In genomic region chr11:115563406-115563805, GRCm38 (mm10) we compare ENCODE assay signal across 7 mouse cellular contexts. TPM values are rescaled to one million over a fixed set of nuclear protein-coding genes. Genes with fewer than 3 reads are reported as not detected.
A peak's percentile ranks its signal among the peaks of the same experiment; 100 is the strongest.
DNase-seq lines count a peak whose midpoint lies in the region; ATAC-seq and TF ChIP-seq lines count a peak whose summit lies in the region.

No protein-coding gene starts in this region.

- no peak for TF ChIP-seq POLR2A in testis, adult 2 months (IDR thresholded peaks at IDR 0.05; ENCODE audit: control insufficient read depth, low read depth, low read length)

- peak overlapping the region; percentile 32 for H3K27ac ChIP-seq in testis, adult 2 months (ENCODE audit: control insufficient read depth, insufficient read depth, low read depth, low read length)
- H3K27ac ChIP-seq in hindbrain, embryonic 15.5 days (replicated peaks) = peak overlapping the region; percentile 83
- peak overlapping the region; percentile 84; the same call in 1 of the 2 replicates for H3K27ac ChIP-seq in midbrain, embryonic 15.5 days

- peak overlapping the region; percentile 97 for H3K4me3 ChIP-seq in testis, adult 2 months (ENCODE audit: control insufficient read depth, low read depth, low read length)
- peak overlapping the region; percentile 64 for H3K4me3 ChIP-seq in hindbrain, embryonic 15.5 days
- peak overlapping the region; percentile 91 for H3K4me3 ChIP-seq in midbrain, embryonic 15.5 days

- no peak for DNase-seq in testis, postnatal 14 days (ENCODE audit: low spot score)
- DNase-seq in embryo, embryonic 10.5 days (ENCODE audit: low spot score) = peak; percentile 59
- DNase-seq in layer of hippocampus, postnatal 25 days (ENCODE audit: extremely low spot score in 1 of 2, low spot score in 1 of 2) = no peak
- DNase-seq in cerebellum, adult 8-10 months = no peak

- H3K4me1 ChIP-seq in testis, adult 2 months (ENCODE audit: control insufficient read depth, insufficient read depth, low read length) = no peaks in the 10 kb centered on the region; the same call in 1 of the 2 replicates
- H3K4me1 ChIP-seq in hindbrain, embryonic 15.5 days (replicated peaks) = peaks cover 15% of the 10 kb centered on the region
- H3K4me1 ChIP-seq in midbrain, embryonic 15.5 days = peaks cover 17% of the 10 kb centered on the region

- ATAC-seq in hindbrain, embryonic 15.5 days (ENCODE audit: low FRiP score, low read depth) = no peak
- no peak for ATAC-seq in midbrain, embryonic 15.5 days (replicated peaks)

- H3K4me2 ChIP-seq in hindbrain, embryonic 15.5 days = peak overlapping the region; percentile 76
- peak overlapping the region; percentile 79 for H3K4me2 ChIP-seq in midbrain, embryonic 15.5 days

- H3K9ac ChIP-seq in hindbrain, embryonic 15.5 days = peak overlapping the region; percentile 60
- H3K9ac ChIP-seq in midbrain, embryonic 15.5 days = peak overlapping the region; percentile 67

- H3K27me3 ChIP-seq in testis, adult 2 months (ENCODE audit: control insufficient read depth, insufficient read depth, low read length) = no peaks in the 10 kb centered on the region
- no peaks in the 10 kb centered on the region for H3K27me3 ChIP-seq in hindbrain, embryonic 15.5 days
- no peaks in the 10 kb centered on the region for H3K27me3 ChIP-seq in midbrain, embryonic 15.5 days (replicated peaks)

- 50% methylated on average over 4 of the region's 4 CpGs for WGBS in hindbrain, embryonic 15.5 days
- 47% methylated on average over 4 of the region's 4 CpGs for WGBS in midbrain, embryonic 15.5 days

- TF ChIP-seq CTCF in testis, adult 2 months (IDR thresholded peaks at IDR 0.05; ENCODE audit: control insufficient read depth, insufficient read depth, insufficient replicate concordance, low read depth, low read length) = no peak

- H3K36me3 ChIP-seq in testis, adult 2 months (ENCODE audit: control insufficient read depth, insufficient read depth, low read length) = peaks cover 1% of the 10 kb centered on the region
- H3K36me3 ChIP-seq in hindbrain, embryonic 15.5 days = peaks cover 15% of the 10 kb centered on the region
- H3K36me3 ChIP-seq in midbrain, embryonic 15.5 days (replicated peaks) = peaks cover 11% of the 10 kb centered on the region; the same call in 1 of the 2 replicates

- H3K9me3 ChIP-seq in hindbrain, embryonic 15.5 days = no peaks in the 10 kb centered on the region
- H3K9me3 ChIP-seq in midbrain, embryonic 15.5 days = no peaks in the 10 kb centered on the region

RNA-seq across cellular contexts. Expression of gene Nup85, which starts 0.8 kb away (rescaled TPM):
- 36.3 and 42.6 TPM in 2 replicates for polyA plus RNA-seq in testis, adult 2 months (2012; rRNA removed)
- polyA plus RNA-seq in hindbrain, embryonic 15.5 days (2015; fragmentation: Nextera tagmentation; extraction: Ambion mirVana) = 95.4 and 108 TPM in 2 replicates
- polyA plus RNA-seq in midbrain, embryonic 15.5 days (2015; fragmentation: Nextera tagmentation; extraction: Ambion mirVana) = 106 and 118 TPM in 2 replicates
- total RNA-seq in layer of hippocampus, postnatal 25 days (2021) = 10 to 100 TPM; 44.5 to 44.9 TPM

RNA-seq across cellular contexts. Expression of gene Sumo2, which starts 27.3 kb away (rescaled TPM):
- polyA plus RNA-seq in testis, adult 2 months (2012; rRNA removed) = 50.6 and 72.2 TPM in 2 replicates
- polyA plus RNA-seq in hindbrain, embryonic 15.5 days (2015; fragmentation: Nextera tagmentation; extraction: Ambion mirVana) = 917 and 959 TPM in 2 replicates
- 990 and 1,015 TPM in 2 replicates for polyA plus RNA-seq in midbrain, embryonic 15.5 days (2015; fragmentation: Nextera tagmentation; extraction: Ambion mirVana)
- total RNA-seq in layer of hippocampus, postnatal 25 days (2021) = 100 to 1,000 TPM; 329 to 353 TPM

RNA-seq across cellular contexts. Expression of gene Mrps7, which starts 40.3 kb away (rescaled TPM):
- polyA plus RNA-seq in testis, adult 2 months (2012; rRNA removed) = 9.3 and 10.9 TPM in 2 replicates
- polyA plus RNA-seq in hindbrain, embryonic 15.5 days (2015; fragmentation: Nextera tagmentation; extraction: Ambion mirVana) = 73.6 and 79.8 TPM in 2 replicates
- 70.0 and 74.3 TPM in 2 replicates for polyA plus RNA-seq in midbrain, embryonic 15.5 days (2015; fragmentation: Nextera tagmentation; extraction: Ambion mirVana)
- 10 to 100 TPM; 49.6 to 59.0 TPM for total RNA-seq in layer of hippocampus, postnatal 25 days (2021)

RNA-seq across cellular contexts. Expression of gene Gga3, which starts 40.4 kb away (rescaled TPM):
- polyA plus RNA-seq in testis, adult 2 months (2012; rRNA removed) = 19.8 and 21.1 TPM in 2 replicates
- 35.8 and 38.1 TPM in 2 replicates for polyA plus RNA-seq in hindbrain, embryonic 15.5 days (2015; fragmentation: Nextera tagmentation; extraction: Ambion mirVana)
- polyA plus RNA-seq in midbrain, embryonic 15.5 days (2015; fragmentation: Nextera tagmentation; extraction: Ambion mirVana) = 37.5 and 38.1 TPM in 2 replicates
- 10 to 100 TPM; 60.0 to 75.4 TPM for total RNA-seq in layer of hippocampus, postnatal 25 days (2021)

RNA-seq across cellular contexts. Expression of gene Jpt1, which starts 49.2 kb away (rescaled TPM):
- 548 and 576 TPM in 2 replicates for polyA plus RNA-seq in testis, adult 2 months (2012; rRNA removed)
- 1,345 and 1,399 TPM in 2 replicates for polyA plus RNA-seq in hindbrain, embryonic 15.5 days (2015; fragmentation: Nextera tagmentation; extraction: Ambion mirVana)
- polyA plus RNA-seq in midbrain, embryonic 15.5 days (2015; fragmentation: Nextera tagmentation; extraction: Ambion mirVana) = 1,600 and 1,616 TPM in 2 replicates
- 100 to 1,000 TPM; 134 to 165 TPM for total RNA-seq in layer of hippocampus, postnatal 25 days (2021)

Comparison
In these comparisons a context has a peak if more than half of its experiments do, and no peak if none do; other contexts are left out.
1. H3K27ac ChIP-seq: peak in every context shown above with its lines; median percentile 84 in midbrain, embryonic 15.5 days; 83 in hindbrain, embryonic 15.5 days; 32 in testis, adult 2 months.
2. RNA of gene Sumo2, which starts 27.3 kb away (polyA plus RNA-seq): 990 to 1,015 TPM in midbrain, embryonic 15.5 days and 917 to 959 TPM in hindbrain, embryonic 15.5 days; 50.6 to 72.2 TPM in testis, adult 2 months; every median in the first group is over 10 times any median in the second.
3. Peak in every context shown above with its lines, with median percentiles within 50 percentile points of each other: H3K4me3 ChIP-seq.